Mouse (Mus musculus) liver, adult 2 months (tissue): ENCODE results near the gene Kat5.

ENCODE experiments used
- CTCF ChIP-seq: fragments of 200-500 bp; IDR thresholded peaks from 2 replicates; pipeline ENCODE4 v1.5.1; 2011; ENCODE audit warnings: low read depth, low read length, control low read depth
- POLR2A ChIP-seq: fragments of 200-500 bp; IDR thresholded peaks from 2 replicates; pipeline ENCODE4 v1.6.1; 2011; ENCODE audit warnings: low read length, control low read depth; ENCODE audit not compliant: insufficient read depth; ENCODE audit errors: extremely low read depth

GRCm38 (mm10) chr19:5651502-5652274, 41.7 kb upstream of the Kat5 start:
- no peak for TF ChIP-seq CTCF
- TF ChIP-seq POLR2A = no peak
